ENCODE assay signal across 9 mouse cellular contexts in the genomic region with DNA sequence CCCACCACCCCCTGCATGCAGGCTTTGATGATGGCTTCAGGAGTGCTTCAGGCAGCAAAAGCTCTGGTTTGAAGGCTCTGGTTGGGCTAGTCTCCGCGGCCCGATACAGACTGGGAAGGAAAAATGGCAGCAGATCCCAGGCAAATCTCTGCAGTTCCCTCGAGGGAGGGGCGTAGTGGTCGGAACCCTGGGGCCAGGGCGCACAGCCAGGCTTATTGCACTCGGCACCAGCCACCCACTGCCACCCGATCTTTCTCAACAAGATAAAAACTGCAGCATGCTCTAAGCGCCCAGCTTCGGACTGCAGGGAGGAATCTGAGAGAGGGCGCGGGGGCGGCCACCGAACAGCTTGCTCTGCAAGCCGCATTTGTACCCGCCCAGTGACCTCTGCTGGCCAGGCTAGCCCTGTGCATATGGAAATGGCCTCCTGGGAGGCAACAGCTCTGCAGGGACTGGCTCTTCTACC. TPM values are rescaled to one million over a fixed set of nuclear protein-coding genes. Genes with fewer than 3 reads are reported as not detected.
DNase-seq lines count a peak whose midpoint lies in the region; ATAC-seq and TF ChIP-seq lines count a peak whose summit lies in the region.
"Had no signal": no experiment of that assay in that cellular context is flagged by ENCODE, and none has a peak within 500 bp of the region (broad histone marks: within the 10 kb centered on the region; RNA-seq: fewer than 3 reads in every experiment).

No protein-coding gene starts in this region.

- H3K4me3 ChIP-seq in forebrain, embryonic 11.5 days (ENCODE audit: low read depth, low read length): peak overlapping the region; percentile 16
- H3K4me3 ChIP-seq in neural tube, embryonic 11.5 days (ENCODE audit: low read depth, low read length): no peak overlapping the region

- H3K27ac ChIP-seq in forebrain, embryonic 11.5 days (ENCODE audit: low read depth, low read length): no peak overlapping the region
- H3K27ac ChIP-seq in neural tube, embryonic 11.5 days (ENCODE audit: low read depth, low read length): no peak overlapping the region

- no peaks in the 10 kb centered on the region for H3K36me3 ChIP-seq in forebrain, embryonic 11.5 days (ENCODE audit: control insufficient read depth, insufficient read depth, low read length)
- H3K36me3 ChIP-seq in neural tube, embryonic 11.5 days (ENCODE audit: control insufficient read depth, insufficient read depth, low read length): no peaks in the 10 kb centered on the region

- intact Hi-C loops in gastrocnemius, postnatal 36 days (cut with DNase I): no loop called here
- intact Hi-C loops in left cerebral cortex, postnatal 4 days (cut with DNase I): no loop called here

- H3K4me1 ChIP-seq in forebrain, embryonic 11.5 days (replicated peaks; ENCODE audit: control insufficient read depth, insufficient read depth, low read length): no peaks in the 10 kb centered on the region; the same call in 1 of the 2 replicates
- no peaks in the 10 kb centered on the region; the same call in 1 of the 2 replicates for H3K4me1 ChIP-seq in neural tube, embryonic 11.5 days (ENCODE audit: control insufficient read depth, insufficient read depth, low read length)

- no peaks in the 10 kb centered on the region for H3K27me3 ChIP-seq in forebrain, embryonic 11.5 days (ENCODE audit: control insufficient read depth, insufficient read depth, low read length)
- no peaks in the 10 kb centered on the region for H3K27me3 ChIP-seq in neural tube, embryonic 11.5 days (ENCODE audit: control insufficient read depth, insufficient read depth, low read length)

- WGBS in forebrain, embryonic 11.5 days: 1% methylated on average over 17 of the region's 17 CpGs
- WGBS in neural tube, embryonic 11.5 days: 2% methylated on average over 17 of the region's 17 CpGs

- peak; percentile 70 for ATAC-seq in forebrain, embryonic 11.5 days (replicated peaks; ENCODE audit: low FRiP score)
- peak; percentile 58 for ATAC-seq in neural tube, embryonic 11.5 days (ENCODE audit: insufficient read depth, low FRiP score, low TSS enrichment)

- H3K4me2 ChIP-seq in forebrain, embryonic 11.5 days (ENCODE audit: low read depth, low read length, severe bottlenecking): peak overlapping the region; percentile 42
- peak overlapping the region; percentile 42 for H3K4me2 ChIP-seq in neural tube, embryonic 11.5 days (ENCODE audit: low read depth)

- peak; percentile 36; the same call in 1 of the 2 replicates for TF ChIP-seq CTCF in brain, embryonic 14.5 days (IDR thresholded peaks at IDR 0.05; ENCODE audit: borderline replicate concordance, extremely low read depth, insufficient read depth, insufficient read length)

- DNase-seq in gastrocnemius, adult 18-20 months (ENCODE audit: low spot score): peak; percentile 27
- no peak for DNase-seq in gastrocnemius, postnatal 36 days
- peak; percentile 63 for DNase-seq in brain, embryonic 14.5 days (ENCODE audit: low read depth)
- DNase-seq in forebrain, embryonic 11.5 days (ENCODE audit: low spot score): peak; percentile 61
- DNase-seq in heart, postnatal 4 days: peak; percentile 52
- peak; percentile 49 for DNase-seq in left cerebral cortex, postnatal 4 days
- peak; percentile 49 for DNase-seq in neural tube, embryonic 11.5 days (ENCODE audit: low spot score)
- DNase-seq in spleen, postnatal 10 days (ENCODE audit: low spot score in 2 of 2): no peak

- no peak for TF ChIP-seq POLR2A in brain, embryonic 14.5 days (IDR thresholded peaks at IDR 0.05; ENCODE audit: borderline replicate concordance, extremely low read depth, insufficient read depth, insufficient read length, poor library complexity, severe bottlenecking)

- H3K9ac ChIP-seq in forebrain, embryonic 11.5 days (ENCODE audit: low read length): peak overlapping the region; percentile 39; the same call in 1 of the 2 replicates
- H3K9ac ChIP-seq in neural tube, embryonic 11.5 days (ENCODE audit: low read length): peak overlapping the region; percentile 41; the same call in 1 of the 2 replicates

- no peaks in the 10 kb centered on the region for H3K9me3 ChIP-seq in forebrain, embryonic 11.5 days (ENCODE audit: control insufficient read depth, low read length)
- H3K9me3 ChIP-seq in neural tube, embryonic 11.5 days (ENCODE audit: control insufficient read depth, low read length): no peaks in the 10 kb centered on the region

RNA-seq across cellular contexts. Expression of a gene that starts 23.0 kb away (rescaled TPM):
- not detected for total RNA-seq in gastrocnemius, adult 18-20 months (2021)
- total RNA-seq in gastrocnemius, postnatal 36 days (2021): not detected
- not detected in 2 replicates for polyA plus RNA-seq in brain, embryonic 14.5 days (2012; rRNA removed)
- not detected in 2 replicates for polyA plus RNA-seq in forebrain, embryonic 11.5 days (2014; fragmentation: Nextera tagmentation; extraction: Ambion mirVana)
- not detected for total RNA-seq in heart, postnatal 4 days (2021)
- under 1 TPM in 1 of 2 experiments, not detected in 1; 0.54 TPM for total RNA-seq in left cerebral cortex, postnatal 4 days (2021)
- not detected in 2 replicates for polyA plus RNA-seq in neural tube, embryonic 11.5 days (2014; fragmentation: Nextera tagmentation; extraction: Ambion mirVana)
- total RNA-seq: heart, adult 18-20 months had no signal

RNA-seq across cellular contexts. Expression of a gene that starts 58.9 kb away (rescaled TPM):
- total RNA-seq in gastrocnemius, adult 18-20 months (2021): 1 to 10 TPM; 1.6 to 1.7 TPM
- 1 to 10 TPM; 1.1 to 1.5 TPM for total RNA-seq in gastrocnemius, postnatal 36 days (2021)
- polyA plus RNA-seq in brain, embryonic 14.5 days (2012; rRNA removed): 1.6 and 3.9 TPM in 2 replicates
- polyA plus RNA-seq in forebrain, embryonic 11.5 days (2014; fragmentation: Nextera tagmentation; extraction: Ambion mirVana): 0.05 and 0.20 TPM in 2 replicates
- under 1 TPM; 0.14 to 0.43 TPM for total RNA-seq in heart, postnatal 4 days (2021)
- total RNA-seq in left cerebral cortex, postnatal 4 days (2021): 10 to 100 TPM; 21.6 to 21.8 TPM
- polyA plus RNA-seq in neural tube, embryonic 11.5 days (2014; fragmentation: Nextera tagmentation; extraction: Ambion mirVana): 0.17 and 0.24 TPM in 2 replicates

Comparison
In these comparisons a context has a peak if more than half of its experiments do, and no peak if none do; other contexts are left out.
1. DNase-seq: peak in gastrocnemius, adult 18-20 months (single experiment), brain, embryonic 14.5 days (single experiment), forebrain, embryonic 11.5 days (single experiment), heart, postnatal 4 days (single experiment), left cerebral cortex, postnatal 4 days (single experiment) and neural tube, embryonic 11.5 days (single experiment); none in gastrocnemius, postnatal 36 days (0 of 2) and spleen, postnatal 10 days (0 of 2).
2. RNA of a gene that starts 58.9 kb away (total RNA-seq): 21.6 to 21.8 TPM in left cerebral cortex, postnatal 4 days; 1.6 to 1.7 TPM in gastrocnemius, adult 18-20 months, 1.1 to 1.5 TPM in gastrocnemius, postnatal 36 days and 0.14 to 0.43 TPM in heart, postnatal 4 days; every median in the first group is over 4 times any median in the second.